Mouse (Mus musculus) frontal cortex, adult (tissue): Measurements from ENCODE around the gene Cd3e.

Experiments
- ATAC-seq: cut with Nextera tagmentation; 2 replicates; pipeline ENCODE4 v1.9.2; 2017; ENCODE audit warnings: mild to moderate bottlenecking, moderate library complexity, mixed read lengths; ENCODE audit not compliant: low TSS enrichment

The Cd3e gene

GRCm38 (mm10) chr9:45015841-45016240 lies 6.4 kb upstream of the Cd3e start:
- no peak for ATAC-seq

- no peak for ATAC-seq
Measured at GRCm38 (mm10) chr9:45014879-45015278, 5.5 kb upstream of the Cd3e start.

DNA sequence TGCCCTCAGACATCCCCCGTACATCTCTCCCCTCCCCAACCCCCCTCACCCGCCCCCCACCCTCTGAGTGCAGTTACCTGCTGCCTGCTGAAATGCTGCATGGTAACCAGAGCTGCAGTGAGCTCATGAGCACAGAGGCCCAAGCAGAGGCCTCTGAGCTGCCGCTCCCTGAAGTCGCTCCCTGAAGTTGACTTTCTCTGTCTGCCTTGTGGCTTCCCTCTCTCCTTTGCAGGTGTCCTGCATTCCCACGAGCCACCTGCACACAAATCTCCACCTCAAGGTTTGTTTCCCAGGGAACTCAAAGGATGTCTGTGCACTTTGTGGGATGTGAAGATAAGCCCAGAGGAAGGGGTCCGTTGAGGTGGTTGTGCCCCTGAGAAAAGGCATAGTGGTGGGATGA lies 1.9 kb upstream of the Cd3e start:
- no peak for ATAC-seq

- no peak for ATAC-seq
Measured at GRCm38 (mm10) chr9:45010461-45010860, 1.0 kb upstream of the Cd3e start.

- no peak for ATAC-seq
Measured at GRCm38 (mm10) chr9:45008342-45008741, 1.1 kb downstream of the Cd3e start.

DNA sequence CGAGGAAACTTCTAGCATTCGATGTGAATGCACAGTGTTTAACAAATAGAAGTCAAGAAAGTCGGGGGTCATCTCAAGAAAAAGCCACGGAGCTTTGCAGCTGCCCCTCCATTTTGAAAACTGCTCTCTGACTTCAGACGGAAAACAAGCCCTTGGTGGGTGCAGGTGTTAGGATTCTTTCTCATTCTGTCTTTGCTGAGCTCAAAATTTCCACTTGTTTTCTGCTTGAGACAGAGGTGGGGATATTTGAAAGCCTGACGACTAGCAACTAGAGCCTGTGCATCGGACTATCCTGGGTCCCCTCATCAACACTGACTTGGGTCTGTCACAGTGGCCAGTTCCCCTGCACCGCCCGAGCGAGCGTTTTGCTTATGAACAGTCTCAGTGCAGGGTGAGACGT lies 2.0 kb downstream of the Cd3e start:
- ATAC-seq, result no peak

DNA sequence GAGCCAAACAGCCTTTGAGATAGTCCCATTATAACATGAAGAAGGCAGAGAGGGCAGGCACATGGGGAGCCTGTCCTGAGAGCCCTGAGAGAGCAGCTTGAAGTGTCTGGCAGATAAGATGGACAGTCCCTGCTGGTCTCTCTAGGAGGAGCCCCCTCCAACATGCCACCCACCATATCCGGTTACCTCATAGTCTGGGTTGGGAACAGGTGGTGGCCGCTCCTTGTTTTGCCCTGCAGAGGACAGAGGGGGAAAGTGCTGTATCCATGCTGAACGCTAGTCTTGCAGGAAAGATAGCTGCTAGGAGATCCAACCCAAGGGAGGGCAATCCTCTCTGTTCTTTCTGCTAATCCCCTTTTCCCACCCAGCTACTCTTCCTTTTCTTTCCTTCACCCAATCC lies 9.2 kb downstream of the Cd3e start:
- no peak for ATAC-seq

GRCm38 (mm10) chr9:44999776-45000175 lies 9.7 kb downstream of the Cd3e start:
- ATAC-seq, result no peak

DNA sequence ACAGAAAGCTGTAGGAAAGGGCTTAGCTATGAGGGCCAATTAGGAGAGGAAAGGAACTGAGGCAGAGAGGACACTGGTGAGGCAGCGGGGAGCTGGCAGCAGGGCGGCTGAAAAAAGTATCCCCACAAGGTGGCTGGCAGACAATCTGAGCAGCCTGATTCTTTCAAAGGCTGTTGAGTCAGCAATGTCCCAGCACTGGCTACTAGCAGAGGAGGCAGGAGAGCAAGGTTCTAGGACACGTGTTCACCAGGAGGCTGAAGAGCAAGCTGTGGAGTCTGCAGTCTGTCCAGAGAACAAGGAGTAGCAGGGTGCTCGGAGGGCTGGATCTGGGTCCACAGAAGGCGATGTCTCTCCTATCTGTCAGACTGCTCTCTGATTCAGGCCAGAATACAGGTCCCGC lies 10.3 kb downstream of the Cd3e start:
- peak; percentile 67; the same call in 1 of the 2 replicates for ATAC-seq

DNA sequence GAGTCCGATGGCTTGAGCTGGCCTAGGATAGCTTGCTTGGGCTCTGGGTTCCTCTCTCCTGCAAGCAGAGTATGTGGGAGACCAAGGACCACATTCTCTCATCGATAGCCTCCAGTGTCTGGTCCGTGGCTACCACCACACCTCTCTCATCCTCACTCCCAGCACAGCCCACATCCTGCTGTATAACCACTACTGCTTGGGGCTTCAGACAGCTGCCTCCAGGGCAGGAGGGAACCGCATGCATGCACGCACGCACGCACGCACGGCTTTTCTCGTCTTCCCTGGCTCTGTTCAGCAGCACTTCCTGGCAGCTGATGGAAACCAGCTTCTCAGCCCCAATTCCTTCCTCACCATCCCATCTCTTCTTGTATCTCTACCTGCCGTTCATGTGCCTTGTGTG lies 11.3 kb downstream of the Cd3e start:
- ATAC-seq, result no peak

GRCm38 (mm10) chr9:44996590-44996989 lies 12.8 kb downstream of the Cd3e start:
- no peak for ATAC-seq

GRCm38 (mm10) chr9:44994962-44995361 lies 14.5 kb downstream of the Cd3e start:
- no peak for ATAC-seq

DNA sequence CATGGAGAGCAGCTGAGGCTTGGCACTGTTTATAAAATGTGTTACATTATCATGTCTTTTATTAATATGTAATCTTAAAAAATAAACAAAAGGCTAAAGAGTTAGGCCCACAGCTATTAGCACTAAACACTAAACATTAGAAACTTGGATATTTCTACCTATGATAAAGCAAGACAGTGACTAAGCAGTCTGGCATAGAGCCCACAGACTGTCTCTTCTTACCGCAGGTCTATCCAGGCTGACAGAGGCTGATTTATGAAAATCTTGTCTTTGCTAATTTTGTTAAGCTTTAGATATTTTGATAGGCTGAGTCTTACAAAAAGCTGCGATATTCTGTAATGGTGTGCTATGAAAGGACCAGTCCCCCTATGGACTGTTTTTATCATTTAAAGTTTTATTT lies 16.2 kb downstream of the Cd3e start:
- no peak for ATAC-seq

DNA sequence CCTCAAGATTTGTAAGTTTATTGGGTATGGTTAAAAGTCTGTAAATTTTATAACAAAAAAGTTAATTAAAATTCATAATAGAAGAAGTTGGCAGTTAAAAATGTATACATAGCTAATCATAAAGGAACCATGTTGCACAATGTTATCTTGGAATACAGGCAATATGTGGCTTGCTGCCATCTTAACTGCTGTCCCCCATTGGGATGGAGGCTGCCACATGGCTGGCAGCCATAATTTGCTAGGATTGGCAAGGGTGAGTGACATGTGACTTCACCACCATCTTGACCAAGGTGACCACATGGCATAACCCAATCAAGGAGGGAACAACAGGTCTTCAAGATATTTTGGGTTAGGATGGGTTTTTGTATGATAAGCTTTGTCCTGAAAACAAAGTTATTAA lies 17.2 kb downstream of the Cd3e start:
- ATAC-seq, result no peak

GRCm38 (mm10) chr9:44991821-44992220 lies 17.6 kb downstream of the Cd3e start:
- no peak for ATAC-seq

DNA sequence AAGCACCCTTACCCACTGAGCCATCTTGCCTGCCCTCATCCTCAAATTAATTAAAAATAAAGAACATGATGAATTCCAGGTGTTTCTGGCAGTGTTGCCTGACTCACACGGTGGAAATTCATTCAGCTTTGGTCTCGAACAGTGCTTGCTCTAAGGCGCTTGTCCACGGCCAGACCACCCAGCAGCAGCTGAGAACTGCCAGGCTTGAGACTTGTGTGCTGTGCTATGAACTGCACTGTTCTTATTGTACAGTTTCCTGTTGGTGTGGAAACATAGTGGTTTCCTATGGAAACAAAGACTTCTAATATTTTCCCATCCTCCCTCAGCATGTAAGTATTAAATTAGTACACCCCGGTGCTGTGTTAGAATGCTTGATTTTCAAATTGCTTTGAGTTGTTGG lies 22.5 kb downstream of the Cd3e start:
- ATAC-seq, result no peak

DNA sequence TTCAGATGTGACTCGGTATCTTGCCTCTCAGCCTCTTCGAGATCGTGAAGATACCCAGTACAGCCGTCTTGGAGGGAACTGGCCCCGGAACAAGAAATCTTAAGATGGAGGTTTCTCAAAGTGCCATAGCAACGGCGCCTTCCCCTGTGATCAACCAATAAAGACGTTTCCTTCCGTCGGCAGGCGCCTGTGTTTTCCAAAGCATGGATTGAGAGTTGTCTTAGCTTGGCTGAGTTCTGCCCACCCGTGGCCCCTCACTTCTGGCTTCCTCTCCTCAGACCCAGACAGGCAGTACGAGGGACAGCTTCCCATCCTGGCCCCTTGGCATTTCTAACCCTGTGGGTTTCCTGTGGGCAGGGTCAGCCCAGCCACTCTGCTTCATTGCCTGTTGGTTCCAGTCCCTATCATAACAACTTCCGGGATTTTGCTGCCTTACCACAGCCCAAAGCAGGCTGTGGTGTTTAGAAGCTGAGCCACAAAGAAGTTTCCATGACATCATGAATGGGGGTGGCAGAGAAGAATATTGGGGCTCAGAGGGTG lies 23.1 kb downstream of the Cd3e start:
- ATAC-seq, result no peak

DNA sequence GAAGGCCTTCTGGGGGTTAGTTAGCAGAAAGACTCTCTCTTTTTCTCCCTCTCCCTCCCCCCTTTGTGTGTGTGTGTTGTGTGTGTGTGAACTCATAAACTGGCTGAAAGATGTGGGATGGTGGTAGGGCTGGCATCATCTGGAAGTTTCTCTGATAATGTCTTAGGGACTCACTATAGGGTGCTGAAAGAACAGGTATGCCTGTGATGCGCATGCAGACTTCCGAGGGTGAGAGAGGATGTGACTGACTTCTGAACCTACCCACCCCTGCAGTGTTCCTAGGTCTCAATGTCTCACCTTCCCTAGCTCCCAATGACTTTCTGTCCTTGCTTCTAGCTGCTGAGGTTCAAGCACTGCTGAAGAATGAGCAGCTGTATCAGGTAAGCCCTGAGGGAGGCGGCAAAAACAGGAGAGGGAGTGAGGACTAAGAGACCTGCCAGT lies 23.7 kb downstream of the Cd3e start:
- ATAC-seq, result no peak

- no peak for ATAC-seq
Measured at GRCm38 (mm10) chr9:44983001-44983400, 26.4 kb downstream of the Cd3e start.

- ATAC-seq, result no peak
Measured at GRCm38 (mm10) chr9:44982531-44982930, 26.9 kb downstream of the Cd3e start.

- no peak for ATAC-seq
Measured at GRCm38 (mm10) chr9:44982081-44982480, 27.3 kb downstream of the Cd3e start.

GRCm38 (mm10) chr9:44981676-44982075 lies 27.8 kb downstream of the Cd3e start, which contains the start of gene Cd3d:
Cd3d (plus strand) TSS chr9:44981786.
- ATAC-seq, result no peak

DNA sequence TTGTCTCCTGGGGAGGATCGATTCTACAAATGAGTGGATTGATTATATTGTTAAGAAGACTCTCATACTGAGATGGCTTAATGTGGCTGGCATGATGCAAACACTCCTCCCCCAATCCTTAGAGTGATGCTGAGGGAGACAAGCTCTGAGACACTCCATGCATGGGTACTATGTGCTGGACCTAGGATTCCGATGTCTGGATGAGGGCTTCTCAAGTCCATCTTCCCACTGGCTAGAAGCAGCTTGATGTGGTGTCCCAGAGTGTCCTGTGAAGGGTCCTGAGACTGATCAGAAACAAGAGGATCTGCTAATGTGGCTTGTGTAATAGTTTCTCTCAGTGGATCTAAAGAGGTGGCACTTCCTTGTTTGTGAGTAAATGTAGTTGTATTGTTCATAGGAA lies 28.3 kb downstream of the Cd3e start:
- ATAC-seq, result no peak

- no peak for ATAC-seq
Measured at GRCm38 (mm10) chr9:44980242-44980641, 29.2 kb downstream of the Cd3e start, which contains the start of gene Cd3g. Cd3g (minus strand) TSS chr9:44980431.
